Mouse (Mus musculus): Measurements from ENCODE around the gene Art3. TPM values are rescaled to one million over a fixed set of nuclear protein-coding genes. Genes with fewer than 3 reads are reported as not detected.

The Art3 gene
- polyA plus RNA-seq, 1 experiment from 2014 or later, result 6.8 TPM

GRCm38 (mm10) chr5:92309681-92310511 lies 21.7 kb upstream of the Art3 start, which contains the start of gene Sdad1:
Gene Sdad1, minus strand, starts transcription at chr5:92310479.
- H3K4me1 ChIP-seq (ENCODE audit: control insufficient read depth, insufficient read depth, low read length), result peaks cover 5% of the 10 kb centered on the region; the same call in 1 of the 2 replicates
- peak within 1 kb of the TSS; percentile 74 for H3K4me2 ChIP-seq (ENCODE audit: low read depth)
- no peaks in the 10 kb centered on the region for H3K9me3 ChIP-seq (ENCODE audit: control insufficient read depth, low read length)
- 2% methylated on average over 41 of the region's 41 CpGs for WGBS
- 0 out of 2 replicates have a peak, but pooled peaks cover 2% of the 10 kb centered on the region for H3K36me3 ChIP-seq (ENCODE audit: control insufficient read depth, insufficient read depth, low read length)
- DNase-seq (ENCODE audit: low spot score) (peak; percentile 94), ATAC-seq (ENCODE audit: insufficient read depth, low FRiP score, low TSS enrichment) (peak; percentile 95)
- no peaks in the 10 kb centered on the region for H3K27me3 ChIP-seq (ENCODE audit: control insufficient read depth, insufficient read depth, low read length)
- peak within 1 kb of the TSS; percentile 86 for H3K4me3 ChIP-seq (ENCODE audit: low read depth, low read length)
- H3K9ac ChIP-seq (ENCODE audit: low read length), result peak within 1 kb of the TSS; percentile 71
- H3K27ac ChIP-seq (ENCODE audit: low read depth, low read length), result no peak within 1 kb of the TSS

GRCm38 (mm10) chr5:92312046-92312715 lies 19.4 kb upstream of the Art3 start:
- H3K27me3 ChIP-seq (ENCODE audit: control insufficient read depth, insufficient read depth, low read length), result no peaks in the 10 kb centered on the region
- H3K4me1 ChIP-seq (ENCODE audit: control insufficient read depth, insufficient read depth, low read length), result peaks cover 5% of the 10 kb centered on the region; the same call in 1 of the 2 replicates
- no peak overlapping the region for H3K27ac ChIP-seq (ENCODE audit: low read depth, low read length)
- no peak overlapping the region for H3K4me3 ChIP-seq (ENCODE audit: low read depth, low read length)
- WGBS, result 15% methylated on average over 13 of the region's 13 CpGs
- no peak overlapping the region for H3K4me2 ChIP-seq (ENCODE audit: low read depth)
- peak; percentile 79 for DNase-seq (ENCODE audit: low spot score)
- H3K36me3 ChIP-seq (ENCODE audit: control insufficient read depth, insufficient read depth, low read length), result no peaks in the 10 kb centered on the region
- H3K9me3 ChIP-seq (ENCODE audit: control insufficient read depth, low read length), result no peaks in the 10 kb centered on the region
- no peak overlapping the region for H3K9ac ChIP-seq (ENCODE audit: low read length)
- no peak for ATAC-seq (ENCODE audit: insufficient read depth, low FRiP score, low TSS enrichment)

GRCm38 (mm10) chr5:92313776-92314175 lies 17.9 kb upstream of the Art3 start:
- Histone ChIP-seq H3K9me3 (ENCODE audit: control insufficient read depth, low read length) (no peaks in the 10 kb centered on the region), H3K4me3 (ENCODE audit: low read depth, low read length) (no peak overlapping the region), H3K9ac (ENCODE audit: low read length) (no peak overlapping the region), H3K36me3 (ENCODE audit: control insufficient read depth, insufficient read depth, low read length) (no peaks in the 10 kb centered on the region), H3K4me1 (ENCODE audit: control insufficient read depth, insufficient read depth, low read length) (peaks cover 4% of the 10 kb centered on the region; the same call in 1 of the 2 replicates), H3K4me2 (ENCODE audit: low read depth) (no peak overlapping the region), H3K27ac (ENCODE audit: low read depth, low read length) (no peak overlapping the region), H3K27me3 (ENCODE audit: control insufficient read depth, insufficient read depth, low read length) (no peaks in the 10 kb centered on the region)
- WGBS, result 75% methylated on average over 7 of the region's 7 CpGs
- ATAC-seq (ENCODE audit: insufficient read depth, low FRiP score, low TSS enrichment) (no peak), DNase-seq (ENCODE audit: low spot score) (no peak)

GRCm38 (mm10) chr5:92318119-92318518 lies 13.5 kb upstream of the Art3 start:
- ATAC-seq (ENCODE audit: insufficient read depth, low FRiP score, low TSS enrichment), result no peak
- H3K27me3 ChIP-seq (ENCODE audit: control insufficient read depth, insufficient read depth, low read length), result no peaks in the 10 kb centered on the region
- DNase-seq (ENCODE audit: low spot score), result no peak
- no peak overlapping the region for H3K27ac ChIP-seq (ENCODE audit: low read depth, low read length)
- no peak overlapping the region for H3K4me2 ChIP-seq (ENCODE audit: low read depth)
- no peaks in the 10 kb centered on the region for H3K9me3 ChIP-seq (ENCODE audit: control insufficient read depth, low read length)
- H3K4me3 ChIP-seq (ENCODE audit: low read depth, low read length), result no peak overlapping the region
- 88% methylated on average over 7 of the region's 7 CpGs for WGBS
- no peaks in the 10 kb centered on the region for H3K36me3 ChIP-seq (ENCODE audit: control insufficient read depth, insufficient read depth, low read length)
- H3K4me1 ChIP-seq (ENCODE audit: control insufficient read depth, insufficient read depth, low read length), result no peaks in the 10 kb centered on the region
- H3K9ac ChIP-seq (ENCODE audit: low read length), result no peak overlapping the region

DNA sequence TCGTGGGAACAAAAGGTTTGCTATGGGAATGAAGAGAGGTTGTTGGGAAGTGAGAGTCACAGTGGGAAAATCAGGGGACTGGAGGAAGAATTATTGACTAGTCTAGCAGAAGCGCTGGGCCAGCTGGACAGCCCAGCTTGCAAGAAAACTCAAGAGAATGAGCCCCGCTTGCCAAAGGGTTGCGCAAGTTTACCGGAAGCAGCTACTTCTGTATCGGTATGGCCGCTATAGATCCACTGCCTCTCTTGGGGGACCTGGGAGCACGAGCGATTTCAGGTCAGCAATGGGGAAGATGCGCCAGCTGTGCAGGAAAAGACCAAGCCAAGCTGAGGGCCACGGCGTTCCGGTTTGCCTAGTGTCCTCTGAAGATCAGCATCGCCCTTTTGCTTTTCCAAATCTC lies 13.0 kb upstream of the Art3 start:
- no peaks in the 10 kb centered on the region for H3K27me3 ChIP-seq (ENCODE audit: control insufficient read depth, insufficient read depth, low read length)
- ATAC-seq (ENCODE audit: insufficient read depth, low FRiP score, low TSS enrichment) (no peak), DNase-seq (ENCODE audit: low spot score) (no peak)
- no peak overlapping the region for H3K4me3 ChIP-seq (ENCODE audit: low read depth, low read length)
- H3K36me3 ChIP-seq (ENCODE audit: control insufficient read depth, insufficient read depth, low read length), result no peaks in the 10 kb centered on the region
- 92% methylated on average over 14 of the region's 14 CpGs for whole genome bisulfite sequencing
- no peaks in the 10 kb centered on the region for H3K4me1 ChIP-seq (ENCODE audit: control insufficient read depth, insufficient read depth, low read length)
- H3K9ac ChIP-seq (ENCODE audit: low read length), result no peak overlapping the region
- H3K9me3 ChIP-seq (ENCODE audit: control insufficient read depth, low read length), result no peaks in the 10 kb centered on the region
- H3K4me2 ChIP-seq (ENCODE audit: low read depth), result no peak overlapping the region
- H3K27ac ChIP-seq (ENCODE audit: low read depth, low read length), result no peak overlapping the region

- no peaks in the 10 kb centered on the region for H3K36me3 ChIP-seq (ENCODE audit: control insufficient read depth, insufficient read depth, low read length)
- H3K4me3 ChIP-seq (ENCODE audit: low read depth, low read length), result no peak overlapping the region
- WGBS, result 75% methylated on average over 8 of the region's 8 CpGs
- no peaks in the 10 kb centered on the region for H3K27me3 ChIP-seq (ENCODE audit: control insufficient read depth, insufficient read depth, low read length)
- H3K9me3 ChIP-seq (ENCODE audit: control insufficient read depth, low read length), result no peaks in the 10 kb centered on the region
- DNase-seq (ENCODE audit: low spot score), result no peak
- no peak for ATAC-seq (ENCODE audit: insufficient read depth, low FRiP score, low TSS enrichment)
- H3K4me2 ChIP-seq (ENCODE audit: low read depth), result no peak overlapping the region
- no peak overlapping the region for H3K27ac ChIP-seq (ENCODE audit: low read depth, low read length)
- no peaks in the 10 kb centered on the region for H3K4me1 ChIP-seq (ENCODE audit: control insufficient read depth, insufficient read depth, low read length)
- H3K9ac ChIP-seq (ENCODE audit: low read length), result no peak overlapping the region
Measured at GRCm38 (mm10) chr5:92321631-92322400, 9.8 kb upstream of the Art3 start.

DNA sequence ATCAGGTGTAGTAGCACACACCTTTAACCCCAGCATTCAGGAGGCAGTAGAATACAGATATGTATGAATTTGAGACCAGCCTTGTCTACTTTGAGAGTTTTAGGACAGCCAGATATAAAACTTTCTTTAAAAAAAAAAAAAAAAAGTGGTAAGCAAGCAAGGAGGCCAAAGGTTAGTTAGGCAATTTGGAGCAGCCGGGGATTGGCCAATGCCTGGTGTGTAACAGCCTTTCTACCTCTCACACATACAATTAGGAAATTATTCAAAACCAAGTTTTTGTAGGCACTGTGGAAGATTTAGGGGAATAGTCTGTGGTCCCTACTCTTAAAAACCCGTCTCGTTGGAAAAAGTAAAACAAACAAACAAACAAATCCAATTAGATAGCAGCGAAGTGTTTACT lies 9.0 kb upstream of the Art3 start:
- 87% methylated on average over 4 of the region's 4 CpGs for WGBS
- no peak overlapping the region for H3K27ac ChIP-seq (ENCODE audit: low read depth, low read length)

GRCm38 (mm10) chr5:92323264-92323663 lies 8.4 kb upstream of the Art3 start:
- Histone ChIP-seq H3K4me3 (ENCODE audit: low read depth, low read length) (no peak overlapping the region), H3K36me3 (ENCODE audit: control insufficient read depth, insufficient read depth, low read length) (no peaks in the 10 kb centered on the region), H3K4me1 (ENCODE audit: control insufficient read depth, insufficient read depth, low read length) (no peaks in the 10 kb centered on the region), H3K9ac (ENCODE audit: low read length) (no peak overlapping the region), H3K9me3 (ENCODE audit: control insufficient read depth, low read length) (no peaks in the 10 kb centered on the region), H3K27ac (ENCODE audit: low read depth, low read length) (no peak overlapping the region), H3K4me2 (ENCODE audit: low read depth) (no peak overlapping the region), H3K27me3 (ENCODE audit: control insufficient read depth, insufficient read depth, low read length) (no peaks in the 10 kb centered on the region)
- DNase-seq (ENCODE audit: low spot score), result no peak
- WGBS, result 81% methylated on average over 5 of the region's 5 CpGs
- ATAC-seq (ENCODE audit: insufficient read depth, low FRiP score, low TSS enrichment), result no peak

More for the DNA sequence above, 9.0 kb upstream of the Art3 start:
- H3K4me3 ChIP-seq (ENCODE audit: low read depth, low read length), result no peak overlapping the region
- H3K9me3 ChIP-seq (ENCODE audit: control insufficient read depth, low read length), result no peaks in the 10 kb centered on the region
- DNase-seq (ENCODE audit: low spot score) (no peak), ATAC-seq (ENCODE audit: insufficient read depth, low FRiP score, low TSS enrichment) (no peak)
- H3K36me3 ChIP-seq (ENCODE audit: control insufficient read depth, insufficient read depth, low read length), result no peaks in the 10 kb centered on the region
- H3K4me2 ChIP-seq (ENCODE audit: low read depth), result no peak overlapping the region
- H3K9ac ChIP-seq (ENCODE audit: low read length), result no peak overlapping the region
- no peaks in the 10 kb centered on the region for H3K4me1 ChIP-seq (ENCODE audit: control insufficient read depth, insufficient read depth, low read length)
- H3K27me3 ChIP-seq (ENCODE audit: control insufficient read depth, insufficient read depth, low read length), result no peaks in the 10 kb centered on the region

Measured in neural tube, embryonic 11.5 days (tissue).